Mouse (Mus musculus) mouse embryonic stem cell (cell line): ENCODE measurements around the gene Vmn2r107.

Experiments used
- in situ Hi-C, 2 experiments: fragments of 300-500 bp; cut with MboI; formaldehyde crosslinking; loops; 1 replicate in 1 of 2; 3 replicates in 1 of 2; pipeline ENCODE4 v1.14.3; 2019 to 2020; ENCODE audit warnings: low sequenced_read_pairs in 2 of 2, low pct_unique_long_range_greater_than_20kb in 1 of 2, mixed read lengths in 1 of 2; ENCODE audit not compliant: unreplicated experiment in 1 of 2

The Vmn2r107 gene

DNA sequence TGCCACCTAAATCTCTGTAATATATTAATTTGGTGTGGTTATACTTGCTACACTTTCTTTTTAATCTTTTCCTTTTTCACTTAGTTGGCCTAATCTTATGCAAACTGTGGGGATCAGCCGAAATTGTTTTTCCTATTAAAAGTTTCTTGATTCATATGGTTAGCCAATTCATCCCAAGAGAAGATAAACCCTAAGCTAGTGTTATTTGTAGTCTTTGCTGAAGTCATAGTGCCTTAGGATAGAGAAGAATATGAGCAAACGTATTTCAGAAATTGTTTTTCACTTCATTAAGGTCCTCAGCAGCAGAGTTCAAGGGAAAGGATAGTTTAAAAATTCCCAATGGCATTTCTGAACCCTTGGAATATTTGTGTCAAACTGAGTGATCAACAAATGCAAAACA lies at the start of gene Vmn2r107:
Gene Vmn2r107 (plus strand): TSS at position 301 of the 400 bp plus-strand sequence.
- in situ Hi-C loops: no loop called here

DNA sequence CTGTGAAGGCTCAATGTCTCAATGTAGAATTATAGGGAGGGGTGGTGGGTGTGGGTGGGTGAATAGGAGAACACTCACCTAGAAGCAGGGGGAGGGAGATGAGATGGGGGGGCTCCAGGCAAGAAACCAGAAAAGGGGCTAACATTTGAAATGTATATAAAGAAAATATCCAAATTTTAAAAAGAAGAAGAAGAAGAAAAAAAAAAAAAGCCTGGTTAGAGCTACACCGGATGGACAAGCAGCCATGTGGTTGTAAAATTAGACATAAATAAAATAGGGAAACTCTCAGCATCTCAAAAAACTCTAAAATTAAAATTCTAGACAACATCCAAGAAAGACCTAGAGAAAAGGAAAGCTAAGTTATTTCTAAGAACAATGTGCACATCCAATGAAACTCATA lies 39.3 kb upstream of the Vmn2r107 start:
- in situ Hi-C loops: no loop called here

DNA sequence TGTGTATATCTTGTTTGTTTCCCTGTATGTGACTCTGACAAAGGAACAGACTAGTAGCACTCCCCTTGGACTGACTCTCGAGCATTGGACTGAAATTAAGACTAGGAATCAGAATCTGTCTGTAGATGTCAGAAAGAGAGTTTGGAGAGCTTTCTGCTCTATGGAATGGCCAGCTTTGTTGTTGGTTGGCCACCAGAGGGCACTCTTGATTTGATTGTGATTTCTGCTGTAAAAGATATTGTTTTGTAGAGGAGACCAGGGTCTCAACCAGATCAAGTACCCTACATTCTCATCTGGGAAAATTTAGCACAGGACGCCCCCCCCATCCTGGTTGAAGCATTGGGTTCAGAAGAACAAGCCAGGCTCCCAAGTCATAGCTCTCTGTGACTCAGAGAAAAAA lies 54.1 kb downstream of the Vmn2r107 start:
- in situ Hi-C loops: no loop called here

GRCm38 (mm10) chr17:20413846-20414245 lies 68.8 kb downstream of the Vmn2r107 start, which contains the start of gene Vmn1r224:
Gene Vmn1r224 (plus strand): TSS chr17:20414146.
- in situ Hi-C loops: no loop called here
